Mouse (Mus musculus): ENCODE data around the gene Gtf3c1. TPM values are rescaled to one million over a fixed set of nuclear protein-coding genes. Genes with fewer than 3 reads are reported as not detected.

Gtf3c1 gene
- polyA plus RNA-seq (2012; rRNA removed), result 7.4 and 9.6 TPM in 2 replicates

GRCm38 (mm10) chr7:125707593-125708022 lies at the start of gene Gtf3c1, which contains the start of gene D430042O09Rik:
TSS of gene Gtf3c1 (minus strand) at chr7:125707780.
TSS of gene D430042O09Rik (plus strand) at chr7:125707888.

GRCm38 (mm10) chr7:125603185-125603631 lies 104.4 kb downstream of the Gtf3c1 start, which contains the start of gene Il21r:
TSS of gene Il21r (plus strand) at chr7:125603429.

Other genes with a start within 250 kb of the Gtf3c1 start
- 30.8 and 32.5 TPM in 2 replicates for gene Nsmce1, start 216.2 kb downstream of the Gtf3c1 start, polyA plus RNA-seq (2012; rRNA removed)
- gene Il4ra, start 155.7 kb downstream of the Gtf3c1 start, polyA plus RNA-seq (2012; rRNA removed), result 8.9 and 11.2 TPM in 2 replicates
- 2.2 and 2.4 TPM in 2 replicates for gene Il21r, start 104.4 kb downstream of the Gtf3c1 start, polyA plus RNA-seq (2012; rRNA removed)
- gene D430042O09Rik, start 108 bp upstream of the Gtf3c1 start, polyA plus RNA-seq (2012; rRNA removed), result 3.6 and 3.9 TPM in 2 replicates